Mouse (Mus musculus) G1E (cell line): ENCODE data around the gene Fcgr3.

ENCODE experiments used
- CTCF ChIP-seq: IDR thresholded peaks from 2 replicates; pipeline ENCODE4 v1.5.1; 2012; ENCODE audit warnings: low read depth, low read length, inconsistent platforms, mixed read lengths
- GATA1 ChIP-seq: IDR thresholded peaks from 2 replicates; pipeline ENCODE4 v1.6.1; 2012; ENCODE audit warnings: borderline replicate concordance, low read length, inconsistent platforms, mixed read lengths
- POLR2AphosphoS5 ChIP-seq: IDR thresholded peaks from 2 replicates; pipeline ENCODE4 v1.6.1; 2012; ENCODE audit warnings: low read depth, low read length, inconsistent platforms; ENCODE audit not compliant: insufficient replicate concordance
- TAL1 ChIP-seq: conservative IDR thresholded peaks from 2 replicates; pipeline ENCODE4 v1.6.1; 2012; ENCODE audit warnings: low read depth, low read length, inconsistent platforms, mixed read lengths

- no peak for TF ChIP-seq CTCF
- TF ChIP-seq GATA1, result no peak
- no peak for TF ChIP-seq TAL1
- no peak for TF ChIP-seq POLR2AphosphoS5
Observed at GRCm38 (mm10) chr1:171053305-171053704, 11.4 kb downstream of the Fcgr3 start.
